Mouse (Mus musculus): ENCODE measurements at regions not wholly inside any gene's neighbourhood (a gene's known extent, or its start where the extent isn't known, plus 50 kb on each side); places are given as distances from the start of the nearest gene placed in this dataset.
"Not testable (repeated sequence)": the region's sequence is repeated elsewhere in the genome, so short reads cannot be mapped to it uniquely, and the experiment has no call there.

GRCm38 (mm10) chr2:135525779-135526178 lies 133.0 kb upstream of the Plcb4 start:
- DNase-seq (ENCODE audit: low spot score): no peak

DNA sequence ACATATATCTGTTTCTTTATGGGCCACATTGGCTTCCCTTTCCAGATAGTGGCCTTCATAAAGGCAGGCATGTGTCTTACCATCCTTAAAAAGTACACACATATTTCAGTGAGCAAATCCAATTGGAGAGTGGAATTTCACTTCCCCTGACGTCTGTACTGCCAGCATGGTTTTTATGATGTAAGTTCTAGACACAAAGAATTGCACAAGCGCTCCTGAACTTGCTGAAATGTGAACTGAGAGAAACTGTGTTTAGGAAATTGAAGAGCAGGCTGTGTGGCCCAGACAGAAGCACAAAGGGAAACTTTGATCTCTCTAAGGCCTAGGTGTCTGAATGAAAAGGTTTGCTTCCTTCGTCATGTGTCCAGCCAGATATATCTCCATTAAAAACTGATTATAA lies 129.2 kb upstream of the Plcb4 start:
- no peak for DNase-seq (ENCODE audit: low spot score)

GRCm38 (mm10) chr2:135536303-135536871 lies 122.4 kb upstream of the Plcb4 start:
- no peak for DNase-seq (ENCODE audit: low spot score)

GRCm38 (mm10) chr2:135538022-135538421 lies 120.8 kb upstream of the Plcb4 start:
- no peak for DNase-seq (ENCODE audit: low spot score)

- no peak for DNase-seq (ENCODE audit: low spot score)
Observed at GRCm38 (mm10) chr2:135541058-135541457, 117.8 kb upstream of the Plcb4 start.

GRCm38 (mm10) chr2:135541930-135542329 lies 116.9 kb upstream of the Plcb4 start:
- no peak for DNase-seq (ENCODE audit: low spot score)

- no peak for DNase-seq (ENCODE audit: low spot score)
Observed at GRCm38 (mm10) chr2:135544882-135545281, 113.9 kb upstream of the Plcb4 start.

DNA sequence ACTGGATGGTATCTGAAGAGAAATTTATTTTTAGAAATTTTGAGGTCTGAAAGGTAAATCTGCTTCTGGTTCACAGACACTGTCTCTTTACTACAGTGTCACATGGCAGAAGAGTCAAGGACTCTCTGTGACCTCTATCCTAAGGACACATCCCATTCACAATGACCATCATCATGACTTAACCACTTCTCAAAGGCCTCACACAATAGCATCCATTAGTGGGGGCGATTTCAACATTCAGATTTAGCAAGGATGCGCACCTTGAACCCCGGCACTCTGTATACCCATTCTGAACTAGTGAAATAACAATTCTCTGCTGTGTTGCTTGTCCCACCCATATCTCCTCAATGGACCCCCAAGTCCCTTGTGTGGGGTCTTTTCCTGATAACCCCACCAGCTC lies 110.8 kb upstream of the Plcb4 start:
- DNase-seq (ENCODE audit: low spot score): no peak

DNA sequence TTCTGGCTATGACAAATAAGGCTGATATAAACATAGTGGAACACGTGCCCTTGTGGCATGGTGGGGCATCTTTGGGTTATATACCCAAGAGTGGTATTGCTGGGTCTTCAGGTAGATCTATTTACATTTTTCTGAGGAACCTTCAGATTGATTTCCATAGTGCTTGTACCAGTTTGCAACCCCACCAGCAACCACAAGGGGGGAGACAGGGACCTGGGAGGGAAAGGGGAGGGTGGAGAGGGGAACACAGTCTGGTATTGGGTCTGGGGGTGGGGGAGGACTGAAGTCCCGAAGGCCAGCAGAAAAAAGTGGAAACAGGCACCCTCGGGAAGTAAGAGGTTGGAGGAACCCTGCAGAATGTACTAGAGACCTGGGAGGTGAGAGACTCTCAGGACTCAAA lies 105.8 kb upstream of the Plcb4 start:
- DNase-seq (ENCODE audit: low spot score): no peak

GRCm38 (mm10) chr2:135558026-135558425 lies 100.8 kb upstream of the Plcb4 start:
- DNase-seq (ENCODE audit: low spot score): not testable (repeated sequence)

GRCm38 (mm10) chr2:135559328-135559727 lies 99.5 kb upstream of the Plcb4 start:
- no peak for DNase-seq (ENCODE audit: low spot score)

GRCm38 (mm10) chr2:135559933-135560710 lies 98.7 kb upstream of the Plcb4 start:
- DNase-seq (ENCODE audit: low spot score): no peak

DNA sequence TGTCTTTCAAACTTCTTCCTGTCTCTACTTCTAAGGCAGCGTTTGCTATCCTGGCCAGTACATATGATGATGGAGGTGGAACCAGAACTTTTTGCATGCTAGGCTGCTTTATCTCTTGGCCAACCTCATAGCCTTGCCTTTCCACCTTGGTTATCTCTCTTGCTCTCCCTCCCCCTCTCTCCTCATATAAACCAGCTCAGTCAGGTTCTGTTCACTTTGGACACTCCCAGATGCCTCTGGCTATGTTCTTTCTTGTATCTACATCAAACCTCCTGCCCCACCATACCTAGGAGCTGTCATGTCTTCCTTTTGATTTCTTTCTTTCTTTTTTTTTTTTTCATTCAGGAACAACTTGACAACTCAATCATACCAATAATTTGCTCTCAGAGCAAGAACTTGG lies 98.0 kb upstream of the Plcb4 start:
- DNase-seq (ENCODE audit: low spot score): no peak

- no peak for DNase-seq (ENCODE audit: low spot score)
Observed at GRCm38 (mm10) chr2:135561716-135562115, 97.1 kb upstream of the Plcb4 start.

GRCm38 (mm10) chr2:135562140-135562890 lies 96.5 kb upstream of the Plcb4 start:
- DNase-seq (ENCODE audit: low spot score): peak; percentile 58

GRCm38 (mm10) chr2:135564231-135564630 lies 94.6 kb upstream of the Plcb4 start:
- DNase-seq (ENCODE audit: low spot score): no peak

DNA sequence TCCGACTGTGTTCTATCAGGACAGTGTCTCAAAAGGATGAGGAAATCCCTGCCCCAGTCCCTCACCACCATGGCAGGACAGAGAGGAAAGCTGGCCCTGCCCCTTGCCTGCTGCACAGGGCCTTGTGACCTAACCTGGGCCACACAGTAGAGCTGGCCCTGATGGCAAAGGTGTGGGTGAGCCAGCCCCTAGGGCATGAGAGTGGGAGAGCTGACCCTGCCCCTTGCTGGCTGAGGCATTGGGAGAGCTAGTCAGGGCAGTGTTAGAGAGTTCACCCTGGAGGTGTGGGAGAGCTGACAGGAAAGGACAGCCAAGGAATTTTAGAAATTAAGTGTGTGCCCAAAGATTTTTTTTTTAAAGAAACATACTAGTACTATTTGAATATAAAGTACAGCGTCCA lies 90.5 kb upstream of the Plcb4 start:
- no peak for DNase-seq (ENCODE audit: low spot score)

DNA sequence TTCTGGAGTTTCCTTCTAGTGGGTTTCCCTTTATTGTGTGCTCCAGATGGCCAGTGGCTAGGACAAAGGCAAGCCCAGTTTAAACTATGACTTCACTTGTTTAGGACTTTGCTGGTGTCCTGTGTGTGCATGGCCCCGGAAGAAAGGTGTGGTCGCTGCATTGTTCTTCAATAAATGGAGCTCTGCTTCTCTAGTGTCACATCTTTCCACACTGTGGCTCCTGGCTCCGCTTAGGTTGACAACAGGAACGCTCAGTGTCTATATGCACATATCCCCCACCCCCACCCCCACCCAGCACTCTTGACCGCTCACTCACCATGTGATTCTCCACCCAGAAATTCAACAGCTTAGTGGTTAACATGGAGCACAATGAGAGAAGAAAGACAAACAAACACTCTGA lies 87.2 kb upstream of the Plcb4 start:
- no peak for DNase-seq (ENCODE audit: low spot score)

DNA sequence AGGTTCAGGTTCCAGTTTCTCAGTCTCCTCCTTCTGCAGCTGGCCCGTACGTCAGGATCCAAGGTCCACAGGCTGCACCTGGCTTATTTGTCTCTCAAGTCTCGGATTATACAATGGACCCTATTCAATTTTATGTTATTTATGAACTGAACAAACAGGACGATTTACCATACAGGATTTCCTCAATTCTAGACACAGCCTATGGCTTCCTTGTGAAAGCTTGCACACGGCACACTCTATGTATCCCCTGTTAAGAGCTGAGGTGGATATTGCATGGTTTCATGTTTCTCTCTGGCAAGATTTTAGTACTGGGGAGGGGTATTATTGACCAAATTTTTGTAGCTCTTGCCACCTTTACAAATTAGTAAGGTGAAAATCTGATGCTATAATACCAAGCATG lies 81.6 kb upstream of the Plcb4 start:
- no peak for DNase-seq (ENCODE audit: low spot score)

DNA sequence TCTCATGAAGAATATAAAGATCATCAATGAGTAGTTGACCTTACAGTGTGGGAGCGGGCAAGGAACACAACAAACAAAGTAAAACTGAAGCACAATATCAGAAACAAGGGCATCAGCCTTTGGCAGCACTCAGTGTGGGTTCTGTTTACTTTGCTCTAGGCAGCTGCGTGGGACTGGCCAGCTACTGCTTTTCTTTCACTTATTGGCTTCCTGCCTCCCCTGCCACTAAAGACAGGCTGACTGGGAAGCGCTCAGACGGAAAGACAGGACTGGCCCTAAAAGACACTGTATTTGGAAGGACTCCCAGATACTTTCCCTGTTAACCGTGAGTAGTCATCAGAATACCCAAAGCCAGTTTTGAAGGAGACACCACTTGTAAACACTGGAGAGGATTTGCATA lies 80.7 kb upstream of the Plcb4 start:
- DNase-seq (ENCODE audit: low spot score): no peak

DNA sequence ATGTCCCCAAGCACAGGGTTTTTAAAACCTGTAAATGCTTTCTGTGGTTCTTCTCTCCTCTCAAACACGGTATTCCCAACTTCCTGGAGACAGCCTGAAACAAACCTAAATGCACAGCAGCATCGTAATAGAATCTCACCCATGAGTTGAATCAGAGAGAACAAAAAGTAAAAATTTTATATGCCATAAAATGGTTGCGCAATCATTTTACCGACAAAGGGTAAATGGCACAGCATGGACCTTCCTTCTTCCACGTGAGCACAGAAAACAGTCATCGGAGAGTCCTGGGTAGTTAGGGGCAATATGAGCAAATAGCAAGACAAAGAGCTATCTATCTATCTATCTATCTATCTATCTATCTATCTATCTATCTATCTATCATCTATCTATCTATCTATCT lies 79.3 kb upstream of the Plcb4 start:
- DNase-seq (ENCODE audit: low spot score): no peak

DNA sequence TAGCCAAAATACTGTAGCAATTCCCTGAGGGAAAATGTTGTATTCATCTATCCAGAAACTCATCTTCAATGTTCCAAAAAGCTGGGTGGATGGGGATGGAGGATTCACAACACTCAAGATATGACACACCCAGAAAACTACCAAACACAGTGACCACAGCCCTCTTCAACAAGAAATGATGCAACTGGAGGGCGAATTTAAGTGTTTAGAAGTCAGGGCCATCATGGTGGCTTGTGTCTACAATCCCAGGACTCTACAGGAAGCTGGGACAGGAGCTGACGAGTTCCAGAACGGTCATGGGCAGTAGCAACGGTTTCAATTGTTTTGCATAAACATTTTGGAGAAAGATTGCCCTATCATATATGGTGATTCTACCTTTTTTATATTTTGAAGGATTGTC lies 78.8 kb upstream of the Plcb4 start:
- no peak for DNase-seq (ENCODE audit: low spot score)

DNA sequence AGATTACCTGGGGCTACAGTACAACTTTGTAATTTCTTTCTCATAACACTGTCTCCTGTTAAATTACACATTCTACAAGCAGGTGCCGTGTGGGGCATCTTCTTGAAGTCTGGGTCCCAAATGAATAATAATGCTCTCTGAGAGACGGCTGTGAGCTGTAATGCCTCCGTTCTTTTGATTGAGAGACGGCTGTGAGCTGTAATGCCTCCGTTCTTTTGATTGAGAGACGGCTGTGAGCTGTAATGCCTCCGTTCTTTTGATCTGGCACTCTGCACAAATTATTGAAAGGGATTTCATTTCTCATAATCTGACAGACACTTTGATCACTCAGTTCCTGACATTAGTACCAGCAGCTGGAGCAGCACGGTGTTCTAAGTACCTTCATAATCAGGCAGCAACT lies 76.5 kb upstream of the Plcb4 start:
- DNase-seq (ENCODE audit: low spot score): no peak

All from urinary bladder, postnatal 25 days (tissue).